Mouse (Mus musculus): ENCODE measurements around the gene Ogdhl. TPM values are rescaled to one million over a fixed set of nuclear protein-coding genes. Genes with fewer than 3 reads are reported as not detected.
A peak's percentile ranks its signal among the peaks of the same experiment; 100 is the strongest.

Ogdhl gene
- polyA plus RNA-seq, 1 experiment from 2014 or later: 19.2 TPM

DNA sequence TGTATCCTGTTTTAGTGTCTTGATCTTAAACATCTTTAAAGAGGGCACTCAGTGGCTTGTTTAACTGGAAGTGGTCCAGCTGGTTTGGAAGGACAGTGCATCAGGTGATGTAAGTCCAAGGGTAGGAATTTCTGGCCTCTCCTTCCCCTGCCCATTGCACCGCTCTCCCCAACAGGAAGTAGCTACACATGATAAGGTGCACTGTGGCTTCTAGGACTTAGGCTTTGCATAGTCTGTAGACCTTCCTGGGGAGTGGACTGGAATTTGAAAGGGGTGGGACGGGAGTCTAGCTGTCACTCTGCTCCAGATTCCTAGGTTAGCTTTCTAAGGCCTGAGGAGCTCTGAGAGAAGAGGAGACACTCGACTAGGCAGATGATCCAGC, 58.3 kb downstream of the Ogdhl start:
- peaks cover 21% of the 10 kb centered on the region for H3K4me1 ChIP-seq (replicated peaks)
- no peak overlapping the region for H3K9ac ChIP-seq
- ATAC-seq (ENCODE audit: insufficient number of reproducible peaks, low FRiP score): no peak
- H3K9me3 ChIP-seq (replicated peaks): no peaks in the 10 kb centered on the region
- no peak overlapping the region for H3K4me2 ChIP-seq
- H3K27me3 ChIP-seq (replicated peaks): peaks cover 50% of the 10 kb centered on the region
- H3K4me3 ChIP-seq: no peak overlapping the region
- WGBS: 23% methylated on average over 3 of the region's 3 CpGs
- H3K27ac ChIP-seq (ENCODE audit: poor library complexity, severe bottlenecking): no peak overlapping the region
- no peaks in the 10 kb centered on the region for H3K36me3 ChIP-seq

GRCm38 (mm10) chr14:32381066-32381465, 59.2 kb downstream of the Ogdhl start:
- Histone ChIP-seq H3K4me3 (no peak overlapping the region), H3K36me3 (no peaks in the 10 kb centered on the region), H3K9me3 (replicated peaks) (no peaks in the 10 kb centered on the region), H3K27ac (ENCODE audit: poor library complexity, severe bottlenecking) (no peak overlapping the region), H3K9ac (no peak overlapping the region), H3K27me3 (replicated peaks) (peaks cover 60% of the 10 kb centered on the region), H3K4me2 (peak overlapping the region; percentile 26), H3K4me1 (replicated peaks) (peaks cover 21% of the 10 kb centered on the region)
- no peak for ATAC-seq (ENCODE audit: insufficient number of reproducible peaks, low FRiP score)
- WGBS: 21% methylated on average over 7 of the region's 7 CpGs

DNA sequence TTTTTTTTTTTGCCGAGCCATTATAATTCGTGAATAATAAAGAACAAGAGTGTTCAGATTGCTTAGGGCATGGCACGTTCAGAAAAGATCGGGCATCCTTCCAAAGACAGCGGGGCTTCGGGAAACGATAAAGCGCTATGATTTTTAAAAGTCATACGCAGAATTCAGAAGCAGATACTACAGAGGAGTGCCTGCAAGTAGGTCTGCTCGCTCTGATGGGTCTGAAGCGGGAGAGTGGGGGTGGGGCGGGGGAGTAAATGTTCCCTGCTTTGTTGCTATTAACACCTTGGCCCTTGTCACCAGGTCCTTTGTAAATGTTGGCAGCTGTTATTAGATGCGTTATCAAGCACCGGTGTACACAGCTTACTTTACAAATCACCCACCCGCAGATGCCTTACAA, 59.8 kb downstream of the Ogdhl start:
- Histone ChIP-seq H3K4me3 (no peak overlapping the region), H3K4me1 (replicated peaks) (peaks cover 21% of the 10 kb centered on the region), H3K36me3 (no peaks in the 10 kb centered on the region), H3K4me2 (peak overlapping the region; percentile 26), H3K9me3 (replicated peaks) (no peaks in the 10 kb centered on the region), H3K9ac (no peak overlapping the region), H3K27me3 (replicated peaks) (peaks cover 63% of the 10 kb centered on the region), H3K27ac (ENCODE audit: poor library complexity, severe bottlenecking) (no peak overlapping the region)
- ATAC-seq (ENCODE audit: insufficient number of reproducible peaks, low FRiP score): no peak
- 30% methylated on average over 15 of the region's 15 CpGs for WGBS

GRCm38 (mm10) chr14:32388196-32388595, 66.4 kb downstream of the Ogdhl start, which contains the start of gene 1700024G13Rik:
1700024G13Rik (minus strand) TSS chr14:32388391.
- H3K36me3 ChIP-seq: no peaks in the 10 kb centered on the region
- H3K27me3 ChIP-seq (replicated peaks): peaks cover 31% of the 10 kb centered on the region
- no peak within 1 kb of the TSS for H3K4me2 ChIP-seq
- no peak within 1 kb of the TSS for H3K27ac ChIP-seq (ENCODE audit: poor library complexity, severe bottlenecking)
- no peak within 1 kb of the TSS for H3K4me3 ChIP-seq
- H3K9me3 ChIP-seq (replicated peaks): no peaks in the 10 kb centered on the region
- peak; percentile 77; the same call in 1 of the 2 replicates for ATAC-seq (ENCODE audit: insufficient number of reproducible peaks, low FRiP score)
- no peak within 1 kb of the TSS for H3K9ac ChIP-seq
- WGBS: 4% methylated on average over 13 of the region's 13 CpGs
- no peaks in the 10 kb centered on the region for H3K4me1 ChIP-seq (replicated peaks)

Other genes starting within 250 kb of the Ogdhl start
- gene Oxnad1, start 236.6 kb upstream of the Ogdhl start, polyA plus RNA-seq (2016; fragmentation: Nextera tagmentation; extraction: Ambion mirVana): 37.9 and 40.2 TPM in 2 replicates
- 71.7 and 74.5 TPM in 2 replicates for gene Dph3, start 236.3 kb upstream of the Ogdhl start, polyA plus RNA-seq (2016; fragmentation: Nextera tagmentation; extraction: Ambion mirVana)
- gene Msmb, start 180.0 kb upstream of the Ogdhl start, polyA plus RNA-seq (2016; fragmentation: Nextera tagmentation; extraction: Ambion mirVana): not detected in 2 replicates
- gene Ncoa4, start 162.2 kb upstream of the Ogdhl start, polyA plus RNA-seq (2016; fragmentation: Nextera tagmentation; extraction: Ambion mirVana): 146 and 147 TPM in 2 replicates
- gene Timm23, start 120.1 kb upstream of the Ogdhl start, polyA plus RNA-seq (2016; fragmentation: Nextera tagmentation; extraction: Ambion mirVana): 279 and 286 TPM in 2 replicates
- gene Parg, start 120.1 kb upstream of the Ogdhl start, polyA plus RNA-seq (2016; fragmentation: Nextera tagmentation; extraction: Ambion mirVana): 35.5 and 37.9 TPM in 2 replicates
- gene 1700024G13Rik, start 66.4 kb downstream of the Ogdhl start, polyA plus RNA-seq (2016; fragmentation: Nextera tagmentation; extraction: Ambion mirVana): not detected in 2 replicates
- gene Slc18a3, start 142.8 kb downstream of the Ogdhl start, polyA plus RNA-seq (2016; fragmentation: Nextera tagmentation; extraction: Ambion mirVana): 0.15 TPM in 2 replicates
- gene Chat, start 144.0 kb downstream of the Ogdhl start, polyA plus RNA-seq (2016; fragmentation: Nextera tagmentation; extraction: Ambion mirVana): not detected in 2 replicates
- gene Ercc6, start 191.5 kb downstream of the Ogdhl start, polyA plus RNA-seq (2016; fragmentation: Nextera tagmentation; extraction: Ambion mirVana): 15.1 and 19.6 TPM in 2 replicates